Mouse (Mus musculus) lung, embryonic 14.5 days (tissue): ENCODE measurements at regions not wholly inside any gene's neighbourhood (a gene's known extent, or its start where the extent isn't known, plus 50 kb on each side); places are given as distances from the start of the nearest gene placed in this dataset.

Experiments
- ATAC-seq: fragments of 200-750 bp; cut with Nextera tagmentation; 2 replicates; pipeline ENCODE4 v1.8.0; 2017; ENCODE audit warnings: mild to moderate bottlenecking, moderate TSS enrichment, moderate library complexity; ENCODE audit not compliant: insufficient read depth
- DNase-seq: peaks from one replicate; pipeline ENCODE4 v3.0.0-alpha.2; 2015
- H3K27ac ChIP-seq: fragments of 300-500 bp; sonication (generic); 2 replicates; pipeline ENCODE4 v1.5.1; 2014; ENCODE audit warnings: low read depth, mild to moderate bottlenecking, moderate library complexity
- H3K27me3 ChIP-seq: fragments of 300-500 bp; sonication (generic); 2 replicates; pipeline ENCODE4 v1.6.1; 2014; ENCODE audit warnings: low read length, control low read depth; ENCODE audit not compliant: insufficient read depth
- H3K36me3 ChIP-seq: fragments of 300-500 bp; sonication (generic); 2 replicates; pipeline ENCODE4 v1.6.1; 2014; ENCODE audit warnings: control low read depth; ENCODE audit not compliant: insufficient read depth
- H3K4me1 ChIP-seq: fragments of 300-500 bp; sonication (generic); 2 replicates; pipeline ENCODE4 v1.6.1; 2014; ENCODE audit warnings: antibody characterized with exemption, control low read depth; ENCODE audit not compliant: insufficient read depth
- H3K4me2 ChIP-seq: fragments of 300-500 bp; sonication (generic); 2 replicates; pipeline ENCODE4 v1.6.1; 2014; ENCODE audit warnings: mild to moderate bottlenecking
- H3K4me3 ChIP-seq: fragments of 300-500 bp; sonication (generic); 2 replicates; pipeline ENCODE4 v1.5.1; 2014; ENCODE audit warnings: low read depth, low read length
- H3K9ac ChIP-seq: fragments of 300-500 bp; sonication (generic); 2 replicates; pipeline ENCODE4 v1.6.1; 2014
- H3K9me3 ChIP-seq: fragments of 300-500 bp; sonication (generic); 2 replicates; pipeline ENCODE4 v1.6.1; 2016; ENCODE audit warnings: low read depth, low read length, control low read depth
- CTCF ChIP-seq: IDR thresholded peaks from 2 replicates; pipeline ENCODE4 v1.5.1; 2016; ENCODE audit warnings: antibody characterized with exemption, low read depth
- WGBS: fragments of 180-500 bp; shearing (Covaris S2); extraction: QIAGEN DNeasy Blood & Tissue Kit; methylation state at CpG from one replicate; pipeline ENCODE4 v1.1.7; 2014; 5-methylcytosine and 5-hydroxymethylcytosine counted together

DNA sequence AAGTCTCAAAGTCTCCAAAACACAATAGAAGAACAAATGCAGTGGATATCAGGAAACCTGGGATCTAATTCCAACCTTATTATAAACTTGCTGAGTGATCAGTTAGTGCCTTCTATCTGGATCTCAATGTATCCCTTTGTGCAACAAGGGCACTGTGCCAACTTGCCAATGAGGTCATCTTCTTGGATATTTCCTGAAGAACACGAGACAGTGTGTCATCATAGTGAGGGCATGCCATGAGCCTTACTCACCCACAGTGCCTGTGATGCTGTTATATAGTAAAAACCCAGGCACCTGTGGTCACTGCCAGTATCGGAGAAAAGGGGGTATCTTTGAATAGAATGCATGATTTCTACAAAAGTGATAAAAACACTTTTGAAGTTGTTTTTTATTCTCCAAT lies 60.2 kb upstream of the Cd34 start:
- Histone ChIP-seq H3K36me3 (no peaks in the 10 kb centered on the region), H3K4me3 (no peak overlapping the region), H3K4me1 (no peaks in the 10 kb centered on the region), H3K4me2 (no peak overlapping the region), H3K27ac (no peak overlapping the region), H3K9ac (no peak overlapping the region), H3K27me3 (no peaks in the 10 kb centered on the region), H3K9me3 (no peaks in the 10 kb centered on the region)
- WGBS: 59% methylated on average over 2 of the region's 2 CpGs
- no peak for TF ChIP-seq CTCF
- DNase-seq (peak; percentile 63), ATAC-seq (no peak)

DNA sequence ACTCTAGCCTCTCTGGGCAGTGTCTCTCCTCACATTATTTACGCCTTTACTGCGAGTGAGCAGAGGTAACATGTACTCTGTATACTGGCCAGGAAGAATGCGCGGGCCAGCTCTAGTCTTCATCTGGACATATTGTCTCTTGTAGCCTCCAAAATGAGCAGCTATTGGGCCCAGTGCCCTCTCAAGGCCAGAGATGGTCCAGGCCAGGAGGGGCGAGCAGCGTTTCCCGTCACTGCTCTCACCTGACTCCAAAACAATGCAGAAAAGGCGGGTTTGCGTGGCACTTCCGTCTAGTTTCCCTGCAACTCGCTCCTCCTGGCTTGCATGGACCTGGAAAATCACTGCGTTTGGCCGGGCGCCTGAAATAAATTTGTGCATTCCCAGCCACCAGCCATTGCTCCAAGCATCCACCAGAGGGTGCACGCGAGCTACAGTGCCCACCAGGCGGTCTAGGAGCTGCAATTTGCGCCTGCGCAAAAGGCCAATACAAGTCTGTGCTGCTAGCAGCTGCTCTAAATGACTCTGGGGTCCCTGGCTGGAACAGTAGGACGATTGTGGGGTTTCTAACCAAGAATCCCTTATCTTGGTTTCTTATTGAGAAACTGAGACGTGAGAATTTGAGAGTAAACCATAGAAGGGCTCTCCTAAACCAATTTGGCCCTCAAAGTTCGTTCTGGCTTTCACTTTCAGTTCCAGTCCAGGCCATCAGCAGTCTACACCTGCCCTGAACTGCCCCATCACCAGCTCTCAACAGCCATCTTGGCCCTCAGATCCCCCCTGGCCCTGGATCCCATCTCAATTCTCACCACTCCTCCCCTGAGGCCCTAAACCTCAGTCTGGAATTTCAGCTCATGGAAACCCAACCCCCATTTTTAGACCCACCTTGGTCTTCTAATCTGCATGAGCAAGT lies 59.0 kb upstream of the Cd34 start:
- no peak overlapping the region for H3K27ac ChIP-seq
- 18% methylated on average over 22 of the region's 22 CpGs for WGBS
- ATAC-seq (peak; percentile 97), DNase-seq (peak; percentile 98)
- H3K27me3 ChIP-seq: no peaks in the 10 kb centered on the region
- H3K4me2 ChIP-seq: peak overlapping the region; percentile 44
- TF ChIP-seq CTCF: peak; percentile 99
- H3K36me3 ChIP-seq: no peaks in the 10 kb centered on the region
- no peak overlapping the region for H3K4me3 ChIP-seq
- H3K9ac ChIP-seq: peak overlapping the region; percentile 6; the same call in 1 of the 2 replicates
- no peaks in the 10 kb centered on the region for H3K9me3 ChIP-seq
- no peaks in the 10 kb centered on the region for H3K4me1 ChIP-seq

DNA sequence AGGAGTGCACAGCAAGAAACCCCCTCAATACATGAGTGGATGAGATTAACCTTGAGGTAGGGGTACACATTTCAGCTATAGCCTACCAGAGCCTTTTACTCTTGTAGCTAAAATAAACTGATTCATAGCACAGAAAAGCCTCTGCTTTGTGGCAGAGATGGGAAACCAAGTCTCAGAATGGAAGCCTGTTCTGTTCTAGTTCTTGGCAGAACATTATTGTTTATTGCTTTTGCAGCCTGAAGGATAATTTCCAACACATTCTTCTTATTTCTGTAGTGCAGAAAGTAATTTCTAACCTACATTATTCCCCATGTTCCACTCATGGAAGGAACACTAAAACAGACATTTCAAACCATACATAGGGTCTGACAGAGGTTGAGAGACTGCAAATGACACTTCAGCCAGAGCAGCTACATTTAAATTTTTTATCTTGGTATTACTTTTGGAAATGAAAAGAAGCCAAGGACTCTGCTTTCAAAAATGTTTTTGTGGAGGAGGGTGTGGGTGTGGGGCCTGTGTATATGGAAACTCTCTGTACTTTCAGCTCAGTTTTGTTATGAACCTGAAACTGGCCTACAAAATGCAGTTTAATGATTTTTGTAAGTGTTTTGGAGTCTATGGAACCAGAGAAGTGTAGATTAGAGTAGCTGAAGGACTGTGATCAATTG lies 56.9 kb upstream of the Cd34 start:
- H3K4me3 ChIP-seq: no peak overlapping the region
- no peaks in the 10 kb centered on the region for H3K36me3 ChIP-seq
- ATAC-seq: no peak

DNA sequence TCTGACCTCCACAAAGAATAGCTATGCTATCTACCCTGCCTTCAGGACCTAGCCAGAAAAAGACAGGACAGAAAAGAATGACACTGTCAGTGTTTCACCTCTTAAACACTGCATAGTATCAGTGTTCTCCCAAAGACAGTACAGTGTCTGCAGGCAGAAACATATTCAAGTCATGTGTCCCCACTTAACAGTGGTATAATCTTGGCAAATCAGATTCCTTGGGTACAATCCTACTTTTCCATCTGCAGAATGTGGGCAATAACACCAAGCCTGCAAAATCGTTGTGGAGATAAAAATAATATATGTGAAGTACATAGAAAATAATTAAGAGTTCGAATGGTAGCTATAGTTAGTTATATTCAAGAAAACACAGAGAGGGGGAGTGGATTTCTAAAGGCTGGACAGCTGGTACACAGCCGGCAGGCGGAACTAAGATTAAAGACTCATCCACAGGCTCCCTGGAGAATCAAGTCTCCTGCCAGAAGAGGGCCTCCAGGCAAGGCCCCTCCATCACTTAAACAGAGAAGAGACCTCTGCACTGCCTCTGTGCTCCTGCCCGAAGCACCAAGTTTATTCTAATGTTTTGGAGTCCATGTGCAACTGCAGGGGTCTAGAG lies 53.4 kb upstream of the Cd34 start:
- H3K27ac ChIP-seq: no peak overlapping the region
- 47% methylated on average over 5 of the region's 5 CpGs for WGBS

More for the DNA sequence above, 56.9 kb upstream of the Cd34 start:
- DNase-seq: no peak
- Histone ChIP-seq H3K27ac (no peak overlapping the region), H3K4me2 (no peak overlapping the region), H3K9ac (no peak overlapping the region), H3K4me1 (no peaks in the 10 kb centered on the region), H3K9me3 (no peaks in the 10 kb centered on the region), H3K27me3 (no peaks in the 10 kb centered on the region)
- no peak for TF ChIP-seq CTCF

DNA sequence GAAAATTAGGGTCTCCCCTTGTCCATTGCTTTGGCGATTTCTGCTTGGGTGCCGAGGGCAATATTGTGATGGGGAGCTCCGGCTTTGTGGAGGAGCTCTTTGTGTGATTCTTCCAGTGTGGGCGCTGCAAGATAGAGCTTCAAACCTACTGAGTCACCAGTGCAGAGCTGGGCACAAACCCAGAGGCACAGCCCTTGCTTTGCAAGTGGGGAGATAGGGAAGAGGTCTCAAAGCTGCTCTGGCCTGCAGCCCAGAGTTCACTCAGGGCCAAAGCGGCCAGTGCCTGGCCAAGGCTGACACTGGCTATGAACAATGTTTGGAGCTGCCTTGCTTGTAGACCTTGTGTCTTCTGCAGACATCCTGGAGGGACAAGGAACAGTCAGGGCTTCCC lies 52.9 kb upstream of the Cd34 start:
- Histone ChIP-seq H3K27ac (no peak overlapping the region), H3K36me3 (no peaks in the 10 kb centered on the region), H3K4me2 (no peak overlapping the region), H3K9me3 (no peaks in the 10 kb centered on the region), H3K4me3 (no peak overlapping the region), H3K4me1 (no peaks in the 10 kb centered on the region), H3K9ac (no peak overlapping the region), H3K27me3 (no peaks in the 10 kb centered on the region)
- ATAC-seq (no peak), DNase-seq (no peak)
- 85% methylated on average over 5 of the region's 5 CpGs for WGBS
- no peak for TF ChIP-seq CTCF

More for the DNA sequence above, 53.4 kb upstream of the Cd34 start:
- Histone ChIP-seq H3K4me2 (no peak overlapping the region), H3K27me3 (no peaks in the 10 kb centered on the region), H3K4me3 (no peak overlapping the region), H3K36me3 (no peaks in the 10 kb centered on the region), H3K4me1 (no peaks in the 10 kb centered on the region), H3K9me3 (no peaks in the 10 kb centered on the region), H3K9ac (no peak overlapping the region)
- peak; percentile 21 for DNase-seq
- TF ChIP-seq CTCF: no peak
- no peak for ATAC-seq
